Mouse (Mus musculus) A20 (cell line): ENCODE data around the gene Gm20388.
A peak's percentile ranks its signal among the peaks of the same experiment; 100 is the strongest.
"Not testable (repeated sequence)": the region's sequence is repeated elsewhere in the genome, so short reads cannot be mapped to it uniquely, and the experiment has no call there.

Experiments used
- DNase-seq: peaks from one replicate; pipeline ENCODE4 v3.0.0-alpha.2; 2011; ENCODE audit warnings: low read depth, low spot score

Gene Gm20388

GRCm38 (mm10) chr8:120313674-120314073, 403.0 kb downstream of the Gm20388 start:
- DNase-seq = no peak

GRCm38 (mm10) chr8:120314932-120315331, 404.3 kb downstream of the Gm20388 start:
- no peak for DNase-seq

DNA sequence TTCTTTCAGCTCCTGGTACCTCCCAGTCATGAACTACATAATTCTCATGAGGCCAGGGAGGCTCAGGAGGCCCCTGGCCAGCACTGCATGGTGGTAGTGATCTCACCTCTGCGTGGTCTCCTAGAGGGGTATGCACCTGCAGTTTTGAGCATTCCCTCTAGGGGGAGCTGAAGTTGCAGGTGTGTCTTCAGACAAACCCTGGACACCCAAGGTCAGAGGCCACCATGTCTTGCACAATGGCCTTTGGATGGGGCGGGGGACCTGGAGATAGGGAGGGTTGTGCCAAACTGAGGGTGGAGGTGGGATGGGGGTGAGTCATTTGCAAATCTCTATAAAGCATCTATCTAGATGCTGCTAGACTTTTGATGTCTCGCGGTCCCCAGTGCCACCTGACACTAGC, 405.0 kb downstream of the Gm20388 start:
- DNase-seq = peak; percentile 40

GRCm38 (mm10) chr8:120316707-120317106, 406.1 kb downstream of the Gm20388 start:
- no peak for DNase-seq

DNA sequence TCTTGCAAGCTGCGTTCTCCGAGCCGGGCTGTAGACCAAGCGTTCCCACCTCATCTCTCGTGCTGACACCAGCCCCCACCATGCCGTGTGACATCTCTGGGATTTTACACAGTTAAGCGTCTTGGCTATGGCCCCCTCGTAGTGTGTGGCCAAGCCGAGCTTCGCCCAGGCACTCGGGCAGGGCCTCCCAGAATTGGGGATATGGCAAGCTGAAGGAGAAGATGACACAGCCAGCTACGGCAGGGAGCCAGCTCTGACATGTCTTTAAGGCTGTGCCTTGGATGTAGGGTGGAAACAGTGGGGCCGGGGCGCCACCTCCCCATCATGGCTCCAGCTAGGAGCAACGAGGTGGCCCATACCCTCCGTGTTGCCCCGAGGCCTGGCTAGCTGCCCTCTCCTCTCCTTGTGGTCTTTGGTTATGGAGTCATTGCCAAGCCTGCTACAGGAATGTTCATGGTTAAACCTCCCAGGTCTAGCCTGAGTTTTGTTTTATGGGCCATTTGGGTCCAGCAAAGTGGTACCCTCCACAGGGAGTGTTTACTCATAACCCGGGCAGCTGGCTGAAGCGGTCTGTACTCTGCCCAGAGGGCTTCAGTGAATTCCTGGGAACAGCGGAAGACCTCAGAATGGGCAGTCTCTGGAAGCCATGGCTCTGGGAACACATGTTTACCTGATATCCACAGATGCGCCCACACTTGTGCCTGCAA, 406.6 kb downstream of the Gm20388 start:
- no peak for DNase-seq

GRCm38 (mm10) chr8:120318476-120318991, 407.9 kb downstream of the Gm20388 start:
- no peak for DNase-seq

DNA sequence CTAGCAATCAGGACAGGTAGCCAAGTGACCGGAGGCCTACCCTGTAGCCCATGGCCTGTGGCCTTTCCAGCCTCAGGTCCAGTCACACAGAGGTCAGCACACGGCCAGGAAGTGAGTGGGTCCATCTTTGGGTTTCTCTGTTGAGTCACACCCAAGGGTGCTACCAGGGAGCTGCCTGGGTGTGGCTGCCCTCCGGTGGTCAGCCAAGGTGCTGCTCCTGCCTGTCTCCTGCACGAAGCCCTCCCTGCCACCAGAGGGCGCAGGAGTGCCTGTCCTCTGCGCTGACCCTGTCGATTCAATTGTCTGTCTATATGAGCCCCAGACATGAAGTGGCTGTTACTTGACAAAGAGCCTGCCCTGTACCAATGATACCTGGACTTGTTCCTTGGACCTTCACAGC, 408.8 kb downstream of the Gm20388 start:
- DNase-seq = peak; percentile 93

DNA sequence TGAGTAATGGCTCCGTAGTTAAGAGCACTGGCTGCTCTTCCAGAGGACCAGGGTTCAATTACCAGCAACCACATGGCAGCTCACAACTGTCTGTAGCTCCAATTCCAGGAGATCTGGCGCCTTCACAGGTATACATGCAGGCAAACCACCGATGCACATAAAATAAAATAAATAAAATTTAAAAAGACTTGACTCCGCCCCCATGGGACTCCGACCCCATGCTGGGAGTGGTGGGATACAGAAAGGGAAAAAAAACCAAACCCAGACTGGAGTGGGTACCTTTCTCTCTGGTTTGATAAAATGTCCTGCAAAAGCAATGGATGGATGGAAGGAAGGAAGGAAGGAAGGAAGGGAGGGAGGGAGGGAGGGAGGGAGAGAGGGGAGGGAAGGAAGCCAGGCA, 409.5 kb downstream of the Gm20388 start:
- no peak for DNase-seq

DNA sequence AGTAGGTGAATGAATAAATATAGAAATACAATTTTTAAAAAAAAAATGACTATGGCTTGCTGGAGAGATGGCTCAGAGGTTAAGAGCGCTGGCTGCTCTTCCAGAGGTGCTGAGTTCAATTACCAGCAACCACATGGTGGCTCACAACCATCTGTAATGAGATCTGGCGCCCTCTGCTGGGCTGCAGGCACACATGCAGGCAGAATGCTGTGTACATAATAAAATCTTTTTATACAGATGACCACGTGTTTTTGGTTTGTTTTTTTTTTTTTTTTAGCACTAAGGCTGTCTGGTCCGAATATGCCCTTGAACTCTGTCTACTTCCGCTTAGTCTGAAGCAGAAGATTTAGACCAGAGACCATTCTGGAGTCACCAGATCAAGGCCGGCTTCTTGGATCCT, 411.1 kb downstream of the Gm20388 start:
- peak; percentile 79 for DNase-seq

GRCm38 (mm10) chr8:120322956-120323448, 412.4 kb downstream of the Gm20388 start:
- DNase-seq = peak; percentile 64

DNA sequence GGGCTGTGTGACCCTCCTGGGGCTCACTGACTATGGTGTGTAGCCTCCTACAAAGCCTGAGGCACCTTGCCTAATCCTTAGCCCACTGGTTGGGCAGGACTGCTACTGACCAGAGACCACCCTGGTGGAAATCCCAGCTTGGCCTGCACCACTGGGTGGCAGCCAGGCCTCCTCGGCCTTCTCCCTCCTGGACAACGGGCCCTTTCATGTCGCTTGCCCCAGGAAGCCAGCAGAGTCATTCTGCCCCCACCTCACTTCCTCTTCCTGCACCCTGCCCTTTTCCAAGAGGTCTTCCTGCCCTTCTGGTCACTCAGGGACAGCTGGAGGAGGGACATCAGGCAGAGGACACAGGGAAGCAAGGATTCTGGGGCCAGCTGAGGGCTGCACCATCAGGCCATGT, 413.9 kb downstream of the Gm20388 start:
- no peak for DNase-seq

DNA sequence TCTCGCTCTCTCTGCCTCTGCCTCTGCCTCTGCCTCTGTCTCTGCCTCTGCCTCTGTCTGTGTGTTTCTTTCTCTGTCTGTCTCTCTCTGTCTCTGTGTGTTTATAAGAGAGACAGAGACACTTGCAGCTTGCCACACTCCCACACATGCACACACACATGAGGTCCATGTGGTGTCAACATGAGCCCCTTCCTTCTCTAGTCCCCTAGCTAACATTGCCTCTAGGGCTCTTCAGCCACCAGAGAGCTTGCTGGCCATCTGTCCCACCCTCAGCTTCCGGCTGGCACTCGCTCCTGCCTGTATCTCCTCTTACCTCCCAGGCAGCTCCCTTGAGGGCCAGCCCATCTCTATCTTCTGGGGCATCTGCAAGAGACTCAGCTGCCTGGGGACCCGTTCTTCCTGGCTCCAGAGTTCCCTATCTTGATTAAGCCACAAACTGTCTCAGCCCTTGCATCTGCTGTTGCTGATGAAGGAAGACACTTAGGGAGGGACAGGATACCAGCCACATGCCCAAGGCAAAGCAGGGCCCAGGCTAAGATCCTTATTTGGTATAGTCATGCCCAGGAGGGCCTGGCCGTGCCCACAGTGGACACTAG, 414.6 kb downstream of the Gm20388 start:
- DNase-seq = no peak

DNA sequence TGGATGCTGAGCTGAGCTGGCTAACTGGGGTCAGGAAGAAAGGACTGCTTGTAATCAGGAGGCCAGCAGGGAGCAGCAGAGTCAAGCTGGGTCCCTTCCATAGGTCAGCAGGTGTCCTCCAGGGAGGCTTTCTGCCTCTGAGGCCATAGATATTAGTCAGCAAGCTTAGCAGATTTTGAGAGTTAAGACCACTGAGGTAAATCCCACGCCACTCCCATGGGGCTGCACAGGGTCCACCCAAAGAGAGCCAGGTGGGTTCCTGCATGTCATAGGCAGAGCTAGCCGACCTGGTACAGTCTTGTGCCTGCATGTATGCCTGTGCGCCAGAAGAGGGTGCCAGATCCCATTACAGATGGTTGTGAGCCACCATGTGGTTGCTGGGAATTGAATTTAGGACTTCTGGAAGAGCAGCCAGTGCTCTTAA, 416.5 kb downstream of the Gm20388 start:
- DNase-seq = peak; percentile 76

- DNase-seq = no peak
These were observed 417.9 kb downstream of the Gm20388 start for GRCm38 (mm10) chr8:120328361-120329022.

DNA sequence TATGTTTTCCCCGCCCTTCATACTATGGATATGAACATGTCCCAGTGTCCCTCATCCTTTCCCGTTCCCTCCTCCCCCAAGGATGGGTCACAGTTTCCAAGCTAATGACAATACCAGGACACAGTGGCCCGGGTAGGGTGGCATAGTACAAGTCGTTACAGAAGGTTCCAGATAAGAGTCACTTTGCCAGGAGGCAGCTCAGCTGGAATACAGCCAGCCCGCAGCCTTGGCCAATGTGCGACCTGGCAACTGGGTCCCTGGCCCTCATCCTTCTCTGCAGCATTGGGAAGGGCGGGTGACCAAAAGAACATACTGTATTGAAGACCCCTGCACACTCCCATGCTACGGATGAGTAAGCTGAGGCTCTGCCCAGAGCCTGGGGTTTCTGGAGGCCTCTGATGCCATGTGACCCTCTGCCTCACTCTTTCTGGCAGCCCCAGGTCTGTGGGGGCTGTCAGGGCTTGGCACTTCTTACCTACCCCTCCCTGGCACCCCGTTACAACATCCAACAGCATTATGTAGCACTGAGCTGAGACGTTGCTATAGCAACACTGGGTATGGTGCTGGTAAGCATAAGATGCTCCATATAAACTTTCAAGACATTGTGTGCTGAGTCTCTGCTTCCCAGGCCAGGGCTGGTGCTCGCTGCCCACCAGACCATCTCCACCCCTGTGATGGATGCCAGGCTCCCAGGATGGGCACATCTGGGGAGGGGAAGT, 418.5 kb downstream of the Gm20388 start:
- no peak for DNase-seq

DNA sequence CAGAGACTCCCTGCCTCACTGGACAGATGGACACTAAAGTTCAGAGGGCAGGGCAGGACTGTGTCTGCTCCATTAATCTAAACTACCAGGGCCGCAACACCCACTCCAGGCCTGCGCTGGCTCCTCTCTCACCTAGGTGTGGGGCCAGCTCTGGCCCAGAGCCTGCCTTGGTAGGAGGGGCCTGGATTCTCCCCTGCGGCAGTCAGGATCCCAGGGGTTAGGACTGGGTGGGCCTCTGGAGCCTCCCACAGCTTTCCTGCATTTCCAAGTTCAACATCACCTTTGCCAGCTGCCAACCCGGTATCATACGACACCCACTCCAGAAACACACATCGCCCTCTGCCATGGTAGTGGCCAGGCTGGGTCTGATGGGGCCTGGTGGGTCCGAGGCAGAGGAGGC, 420.4 kb downstream of the Gm20388 start:
- no peak for DNase-seq

GRCm38 (mm10) chr8:120332379-120333229, 422.0 kb downstream of the Gm20388 start:
- peak; percentile 48 for DNase-seq

DNA sequence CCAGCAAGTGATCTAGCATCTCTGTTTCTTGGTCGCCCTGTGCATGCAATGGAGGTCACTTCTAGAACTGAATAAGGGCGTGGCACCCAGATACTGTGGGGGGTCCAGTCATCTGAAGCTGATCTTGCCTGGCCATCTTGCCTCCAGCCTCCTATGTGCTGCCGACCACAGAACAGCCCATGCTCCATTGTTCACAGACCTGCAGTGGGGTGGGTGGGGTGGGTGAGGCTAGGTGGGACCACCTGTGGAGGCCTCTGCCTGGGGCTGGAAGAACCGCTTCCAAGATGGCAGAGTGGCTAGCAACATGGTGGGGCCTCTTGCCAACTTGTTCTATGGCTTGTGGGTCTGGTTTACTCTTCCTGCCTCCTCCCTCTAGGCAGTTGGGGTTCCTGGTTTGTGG, 423.0 kb downstream of the Gm20388 start:
- DNase-seq = no peak

DNA sequence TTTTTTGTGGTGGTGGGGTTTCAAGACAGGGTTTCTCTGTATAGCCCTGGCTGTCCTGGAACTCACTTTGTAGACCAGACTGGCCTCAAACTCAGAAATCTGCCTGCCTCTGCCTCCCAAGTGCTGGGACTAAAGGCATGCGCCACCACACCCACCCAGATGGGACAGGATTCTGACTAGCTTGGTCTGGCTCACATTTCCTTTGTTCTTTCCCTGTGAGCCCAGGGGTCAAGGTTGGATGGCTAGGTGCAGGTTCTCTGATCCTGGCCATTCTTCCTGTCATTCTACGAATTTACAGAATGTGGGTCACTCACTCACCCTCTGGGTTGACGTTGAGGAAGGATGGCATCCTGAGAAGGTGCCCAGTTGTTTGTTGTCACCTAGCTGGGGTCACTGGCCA, 423.6 kb downstream of the Gm20388 start:
- DNase-seq = not testable (repeated sequence)

DNA sequence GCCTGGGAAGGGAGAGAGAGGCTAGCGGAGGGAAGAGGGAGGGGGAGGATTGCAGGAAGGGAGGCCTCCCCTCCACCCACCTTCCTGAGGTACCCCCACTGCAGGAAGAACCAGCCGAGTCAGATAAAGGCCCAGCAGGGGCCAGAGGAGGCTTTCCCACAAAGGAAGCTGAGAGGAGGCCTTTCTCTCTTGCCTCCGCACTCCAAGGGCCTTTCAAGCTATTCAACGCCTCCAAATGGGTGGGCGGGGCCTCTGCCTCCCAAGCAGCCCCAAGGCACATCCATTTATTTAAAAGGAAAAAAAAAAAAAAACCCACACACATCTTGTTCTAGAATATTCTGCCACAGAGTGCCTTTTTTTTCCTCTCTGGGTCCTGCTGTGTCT, 424.2 kb downstream of the Gm20388 start:
- DNase-seq = no peak
